Mouse (Mus musculus) forebrain, embryonic 14.5 days (tissue): Measurements from ENCODE around the gene Entpd2. TPM values are rescaled to one million over a fixed set of nuclear protein-coding genes. Genes with fewer than 3 reads are reported as not detected.

Experiments
- ATAC-seq: fragments of 200-750 bp; cut with Nextera tagmentation; 2 replicates; pipeline ENCODE4 v1.8.0; 2017; ENCODE audit warnings: mild to moderate bottlenecking, moderate library complexity
- DNase-seq: peaks from one replicate; pipeline ENCODE4 v3.0.0-alpha.2; 2015; ENCODE audit warnings: low spot score
- H3K27ac ChIP-seq: fragments of 300-500 bp; sonication (generic); 2 replicates; pipeline ENCODE4 v1.5.1; 2014; ENCODE audit warnings: low read depth, mild to moderate bottlenecking, control low read depth, low read length, moderate library complexity
- H3K27me3 ChIP-seq: fragments of 300-500 bp; sonication (generic); replicated peaks from 2 replicates; pipeline ENCODE4 v1.6.1; 2014; ENCODE audit warnings: low read length, control low read depth, mixed read lengths; ENCODE audit not compliant: control insufficient read depth, insufficient read depth
- H3K36me3 ChIP-seq: fragments of 300-500 bp; sonication (generic); 2 replicates; pipeline ENCODE4 v1.6.1; 2014; ENCODE audit warnings: low read length, control low read depth; ENCODE audit not compliant: control insufficient read depth, insufficient read depth
- H3K4me1 ChIP-seq: fragments of 300-500 bp; sonication (generic); 2 replicates; pipeline ENCODE4 v1.6.1; 2014; ENCODE audit warnings: antibody characterized with exemption, low read length, control low read depth; ENCODE audit not compliant: control insufficient read depth, insufficient read depth
- H3K4me2 ChIP-seq: fragments of 300-500 bp; sonication (generic); 2 replicates; pipeline ENCODE4 v1.6.1; 2014; ENCODE audit warnings: mild to moderate bottlenecking, control low read depth, low read length
- H3K4me3 ChIP-seq: fragments of 300-500 bp; sonication (generic); 2 replicates; pipeline ENCODE4 v1.5.1; 2014; ENCODE audit warnings: low read depth, low read length, control low read depth
- H3K9ac ChIP-seq: fragments of 300-500 bp; sonication (generic); 2 replicates; pipeline ENCODE4 v1.6.1; 2014; ENCODE audit warnings: mild to moderate bottlenecking, low read length, control low read depth, moderate library complexity
- H3K9me3 ChIP-seq: fragments of 300-500 bp; sonication (generic); replicated peaks from 2 replicates; pipeline ENCODE4 v1.6.1; 2016; ENCODE audit warnings: low read length, control low read depth, mixed read lengths; ENCODE audit not compliant: control insufficient read depth
- WGBS: fragments of 180-500 bp; shearing (Covaris S2); extraction: QIAGEN DNeasy Blood & Tissue Kit; methylation state at CpG from one replicate; pipeline ENCODE4 v1.1.7; 2014; 5-methylcytosine and 5-hydroxymethylcytosine counted together
- polyA plus RNA-seq: library from polyadenylated mRNA; unstranded; fragments of >200 nt; fragmentation: Nextera tagmentation; extraction: Ambion mirVana; gene quantifications from 2 replicates; pipeline ENCODE4 v1.2.1, GENCODE M21; 2014

The Entpd2 gene
- polyA plus RNA-seq, 1 experiment from 2014 or later: 1.9 TPM

DNA sequence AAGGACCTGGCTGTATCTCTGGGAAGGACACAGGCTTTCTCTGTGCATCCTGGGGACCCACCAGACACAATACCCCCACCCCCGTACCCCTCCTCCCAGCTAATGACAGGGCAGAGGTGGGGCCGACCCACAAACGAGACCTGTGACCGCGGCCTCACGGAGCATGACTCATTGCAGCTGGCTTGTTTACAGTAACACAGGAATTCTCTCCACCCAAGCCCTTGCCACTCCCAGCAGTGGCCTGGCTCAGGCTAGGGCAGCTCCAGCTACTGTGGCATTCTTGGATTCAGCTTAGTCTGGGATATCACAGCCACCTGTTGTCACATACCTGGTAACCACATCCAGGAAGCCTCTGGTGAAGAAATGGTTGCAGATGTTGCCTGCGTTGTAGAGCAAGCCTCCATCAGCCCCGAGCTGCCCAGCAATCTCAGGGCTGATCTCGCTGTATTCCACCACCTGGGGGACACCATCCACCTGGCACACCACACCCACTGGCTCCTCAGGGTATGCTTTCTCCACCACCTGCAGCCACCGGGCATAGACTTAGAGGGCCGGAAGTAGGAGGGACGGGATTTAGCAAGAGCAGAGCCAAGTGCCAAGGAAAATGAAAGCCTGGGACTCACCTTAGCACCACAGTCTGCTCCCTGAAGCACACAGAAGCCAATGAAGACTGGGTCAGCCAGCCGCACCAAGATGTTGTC, 32.0 kb upstream of the Entpd2 start:
- no peak overlapping the region for H3K4me2 ChIP-seq
- no peaks in the 10 kb centered on the region for H3K4me1 ChIP-seq
- no peak overlapping the region for H3K9ac ChIP-seq
- H3K27me3 ChIP-seq: peaks cover 22% of the 10 kb centered on the region
- no peak for DNase-seq
- H3K4me3 ChIP-seq: no peak overlapping the region
- H3K36me3 ChIP-seq: no peaks in the 10 kb centered on the region
- 63% methylated on average over 13 of the region's 13 CpGs for WGBS
- no peak for ATAC-seq
- no peaks in the 10 kb centered on the region for H3K9me3 ChIP-seq
- H3K27ac ChIP-seq: no peak overlapping the region

DNA sequence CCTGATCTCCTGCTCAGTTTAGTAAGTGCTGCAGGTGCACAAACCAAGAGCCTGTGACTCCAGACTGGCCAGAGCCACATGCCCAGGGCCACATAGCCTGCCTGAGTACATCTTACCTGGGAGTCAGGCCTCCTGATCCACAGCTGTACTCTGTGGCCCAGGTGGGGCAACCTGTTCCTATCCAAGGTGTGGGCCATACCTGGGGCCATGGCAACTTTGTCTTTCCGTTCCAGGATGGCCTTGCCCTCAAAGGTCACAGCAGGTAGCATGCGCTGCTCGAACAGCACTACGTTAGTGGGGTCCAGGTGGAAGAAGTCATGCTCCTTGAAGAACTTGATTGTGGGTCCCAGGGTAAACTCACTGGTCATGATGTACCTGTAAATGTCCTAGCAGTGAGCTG, 31.4 kb upstream of the Entpd2 start:
- DNase-seq (no peak), ATAC-seq (no peak)
- Histone ChIP-seq H3K9me3 (no peaks in the 10 kb centered on the region), H3K4me3 (no peak overlapping the region), H3K4me2 (peak overlapping the region; percentile 98; the same call in 1 of the 2 replicates), H3K9ac (no peak overlapping the region), H3K27ac (no peak overlapping the region), H3K27me3 (peaks cover 22% of the 10 kb centered on the region), H3K4me1 (no peaks in the 10 kb centered on the region), H3K36me3 (no peaks in the 10 kb centered on the region)
- 88% methylated on average over 4 of the region's 4 CpGs for WGBS

DNA sequence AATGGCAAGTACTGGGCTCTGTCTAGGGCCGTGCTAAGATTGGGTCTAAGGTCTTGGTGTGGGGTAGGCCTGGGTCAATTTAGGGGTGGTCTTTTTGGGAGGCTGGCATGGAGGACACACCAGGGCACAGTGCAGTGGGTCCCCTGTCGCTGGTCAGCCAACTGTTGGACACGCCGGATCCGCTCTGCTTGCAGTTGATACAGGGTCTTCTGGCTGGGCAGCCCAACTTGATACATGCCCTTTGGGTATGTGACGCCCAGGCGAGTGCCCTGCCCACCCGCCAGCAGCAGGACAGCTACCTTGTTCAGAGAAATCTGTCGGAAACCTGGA, 30.9 kb upstream of the Entpd2 start:
- DNase-seq (no peak), ATAC-seq (no peak)
- Histone ChIP-seq H3K4me3 (peak overlapping the region; percentile 46), H3K4me2 (peak overlapping the region; percentile 98), H3K27ac (no peak overlapping the region), H3K27me3 (peaks cover 22% of the 10 kb centered on the region), H3K36me3 (no peaks in the 10 kb centered on the region), H3K4me1 (no peaks in the 10 kb centered on the region), H3K9ac (peak overlapping the region; percentile 68; the same call in 1 of the 2 replicates), H3K9me3 (no peaks in the 10 kb centered on the region)
- 28% methylated on average over 9 of the region's 9 CpGs for WGBS

DNA sequence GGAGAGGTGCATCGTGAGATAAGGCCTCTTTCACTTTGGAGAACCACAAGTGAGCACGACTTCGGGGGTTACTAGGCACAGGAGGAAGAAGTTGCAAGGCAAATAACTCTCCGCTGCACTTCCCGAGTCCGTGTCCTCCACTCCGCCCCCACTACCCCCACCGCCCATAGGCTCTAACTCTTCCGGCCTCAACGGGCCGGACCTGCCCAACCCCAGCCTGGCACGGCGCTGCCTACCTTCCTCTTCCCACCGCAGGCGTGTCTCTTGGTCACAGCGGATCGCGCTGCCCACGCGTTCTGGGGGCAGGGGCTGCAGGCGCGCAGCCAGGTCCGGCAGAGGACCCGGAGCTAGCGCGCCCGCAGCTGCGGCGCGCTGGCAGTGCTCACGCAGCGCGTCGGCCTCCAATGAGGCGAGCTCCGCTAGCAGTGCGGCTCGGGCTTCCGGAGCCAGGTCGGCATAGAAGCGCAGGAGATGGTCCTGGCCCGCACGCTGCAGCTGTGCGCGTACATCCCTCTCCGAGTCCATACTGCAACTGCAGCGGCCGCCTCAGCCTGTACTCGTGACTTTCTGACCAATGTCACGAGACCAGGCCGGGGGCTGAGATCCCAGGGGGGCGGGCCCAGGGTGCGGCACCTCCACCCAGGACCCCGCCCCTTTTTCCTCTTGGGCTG, 30.4 kb upstream of the Entpd2 start, which contains the start of gene Uap1l1:
TSS of gene Uap1l1 (minus strand) at position 592 of the 671 bp plus-strand sequence.
- H3K4me1 ChIP-seq: no peaks in the 10 kb centered on the region
- 1% methylated on average over 51 of the region's 54 CpGs for WGBS
- peak within 1 kb of the TSS; percentile 46 for H3K4me3 ChIP-seq
- H3K36me3 ChIP-seq: no peaks in the 10 kb centered on the region
- H3K27ac ChIP-seq: no peak within 1 kb of the TSS
- H3K9ac ChIP-seq: peak within 1 kb of the TSS; percentile 68
- peaks cover 22% of the 10 kb centered on the region for H3K27me3 ChIP-seq
- peak within 1 kb of the TSS; percentile 98 for H3K4me2 ChIP-seq
- DNase-seq (peak; percentile 63), ATAC-seq (peak; percentile 85)
- H3K9me3 ChIP-seq: no peaks in the 10 kb centered on the region

DNA sequence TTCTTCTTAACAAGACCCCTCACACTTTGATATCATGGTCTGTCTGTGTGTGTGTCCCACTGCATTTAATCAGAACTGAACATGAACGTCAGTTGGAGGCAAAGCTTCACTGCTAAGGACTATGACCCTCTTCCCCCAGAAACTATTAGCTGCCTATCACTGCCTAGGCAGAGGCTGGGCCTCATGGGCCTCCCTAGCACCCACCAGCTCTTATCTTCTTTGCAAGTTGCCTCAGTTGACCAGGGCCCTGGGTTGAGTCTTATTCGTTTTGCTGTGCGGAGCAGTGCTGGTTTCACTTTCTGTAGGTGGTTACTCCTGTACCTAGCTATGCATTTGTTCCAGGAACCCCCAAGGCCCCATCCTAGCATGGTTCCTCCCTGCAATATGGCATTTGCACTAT, 25.7 kb upstream of the Entpd2 start:
- no peak overlapping the region for H3K9ac ChIP-seq
- 91% methylated on average over 3 of the region's 3 CpGs for WGBS
- peaks cover 10% of the 10 kb centered on the region for H3K4me1 ChIP-seq
- H3K9me3 ChIP-seq: no peaks in the 10 kb centered on the region
- H3K36me3 ChIP-seq: no peaks in the 10 kb centered on the region
- DNase-seq (no peak), ATAC-seq (no peak)
- no peak overlapping the region for H3K4me3 ChIP-seq
- H3K4me2 ChIP-seq: no peak overlapping the region
- H3K27ac ChIP-seq: no peak overlapping the region
- H3K27me3 ChIP-seq: peaks cover 13% of the 10 kb centered on the region; the same call in 1 of the 2 replicates

DNA sequence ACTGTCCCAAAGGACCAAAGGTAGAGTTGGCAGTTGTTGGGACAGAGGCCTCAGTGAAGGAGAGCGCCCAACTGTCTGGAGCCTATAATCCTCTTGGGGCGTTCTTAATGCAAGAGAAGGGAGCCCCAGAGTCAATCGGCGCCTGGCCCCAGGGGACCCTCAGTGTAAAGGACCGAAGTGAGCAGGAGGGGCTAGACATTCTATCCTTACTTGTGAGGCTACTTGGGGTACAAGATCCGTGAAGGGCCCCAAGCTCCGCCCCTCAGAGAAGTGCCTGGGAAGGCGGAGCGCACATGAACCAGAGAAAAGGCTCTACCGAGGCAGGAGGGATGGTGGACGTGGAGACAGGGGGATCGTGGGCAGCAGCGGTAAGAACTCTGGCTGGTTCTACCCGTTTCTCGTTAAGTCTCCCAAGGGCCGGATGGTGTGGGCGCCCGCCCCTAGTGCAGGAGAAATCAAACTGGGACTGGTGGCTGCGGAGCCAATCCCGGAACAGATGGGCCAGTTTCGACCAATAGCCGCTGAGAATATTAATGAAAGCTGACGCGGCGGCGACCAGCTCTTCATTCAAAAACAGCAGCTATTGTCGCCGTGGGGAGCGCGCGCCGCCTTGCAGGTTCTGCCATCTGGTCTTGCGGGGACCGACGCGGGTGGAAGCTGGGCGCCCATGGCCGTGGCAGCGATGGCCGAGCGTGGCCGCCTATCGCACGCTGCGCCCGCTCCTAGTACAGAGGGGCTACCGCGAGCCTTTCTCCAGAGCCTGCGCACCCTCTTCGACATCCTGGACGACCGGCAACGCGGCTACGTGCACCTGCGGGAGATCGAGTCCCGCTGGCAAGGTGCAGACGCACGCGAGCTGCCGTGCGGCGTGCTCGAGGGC, 23.7 kb upstream of the Entpd2 start, which contains the start of gene Sapcd2:
TSS of gene Sapcd2 (plus strand) at position 558 of the 880 bp plus-strand sequence.
- DNase-seq (peak; percentile 96), ATAC-seq (peak; percentile 96)
- WGBS: 1% methylated on average over 65 of the region's 65 CpGs
- H3K4me2 ChIP-seq: peak within 1 kb of the TSS; percentile 92
- H3K4me3 ChIP-seq: peak within 1 kb of the TSS; percentile 71
- H3K9me3 ChIP-seq: no peaks in the 10 kb centered on the region
- H3K4me1 ChIP-seq: peaks cover 10% of the 10 kb centered on the region
- no peaks in the 10 kb centered on the region for H3K27me3 ChIP-seq
- H3K36me3 ChIP-seq: peaks cover 14% of the 10 kb centered on the region
- H3K9ac ChIP-seq: peak within 1 kb of the TSS; percentile 79
- peak within 1 kb of the TSS; percentile 61; the same call in 1 of the 2 replicates for H3K27ac ChIP-seq

DNA sequence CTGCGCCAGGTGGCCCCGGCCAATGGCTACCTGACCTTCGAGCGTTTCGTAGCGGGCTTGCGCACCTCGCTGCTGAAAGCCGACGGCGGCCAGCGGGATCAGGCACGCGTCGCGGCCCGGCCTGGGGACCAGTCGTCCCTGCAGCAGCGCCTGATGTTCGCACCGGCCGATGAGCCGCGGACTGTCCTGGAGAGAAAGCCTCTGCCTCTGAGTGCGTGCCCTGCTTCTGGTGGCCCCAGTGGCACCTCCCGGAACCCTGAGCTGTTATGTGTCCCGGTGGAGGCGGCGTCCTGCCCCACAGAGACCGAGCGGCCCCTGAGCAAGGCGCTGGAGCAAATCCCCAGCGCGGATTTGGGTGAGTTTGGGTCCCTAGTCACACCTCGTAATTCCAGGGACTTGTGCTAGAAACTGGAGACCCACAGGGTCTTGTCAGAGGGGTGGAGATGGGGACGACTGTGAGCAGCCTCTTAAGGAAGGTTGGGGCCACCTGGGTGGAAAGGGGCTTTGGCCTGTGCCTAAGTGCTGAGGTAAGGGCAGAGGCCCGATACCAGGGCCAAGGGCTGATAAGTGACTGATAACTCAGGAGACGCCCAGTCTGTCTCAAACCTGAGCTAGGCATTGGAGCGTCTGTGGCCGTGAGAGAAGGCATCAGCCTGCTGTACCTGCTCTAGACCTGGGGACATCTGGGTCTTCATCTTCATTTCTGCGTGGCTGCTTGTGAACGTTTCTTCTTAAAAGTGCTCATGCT, 22.9 kb upstream of the Entpd2 start:
- Histone ChIP-seq H3K27ac (0 out of 2 replicates have a peak overlapping the region, but pooled peaks have one; percentile 44), H3K4me3 (peak overlapping the region; percentile 71), H3K27me3 (no peaks in the 10 kb centered on the region), H3K9me3 (no peaks in the 10 kb centered on the region), H3K4me1 (peaks cover 10% of the 10 kb centered on the region), H3K4me2 (peak overlapping the region; percentile 92), H3K9ac (peak overlapping the region; percentile 79), H3K36me3 (peaks cover 21% of the 10 kb centered on the region)
- ATAC-seq (peak; percentile 18), DNase-seq (no peak)
- 1% methylated on average over 42 of the region's 42 CpGs for WGBS

DNA sequence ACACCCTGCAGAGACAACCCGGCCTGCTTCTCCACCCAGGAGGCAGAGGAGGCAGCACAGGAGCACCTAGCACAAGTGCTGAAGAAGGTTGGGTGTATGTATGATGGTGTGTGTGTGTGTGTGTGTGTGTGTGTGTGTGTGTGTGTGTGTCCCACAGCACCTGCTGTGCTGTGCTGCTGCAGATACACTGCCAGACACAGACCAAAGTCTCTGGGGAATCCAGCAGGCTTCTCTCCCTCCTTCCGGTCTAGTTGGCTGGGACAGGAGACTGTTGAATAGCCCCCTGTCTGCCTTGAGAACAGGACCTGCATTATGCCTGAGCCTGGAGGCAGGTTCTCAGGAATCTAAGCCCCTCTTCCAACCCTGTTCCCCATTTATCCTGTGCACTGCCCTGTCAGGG, 22.2 kb upstream of the Entpd2 start:
- DNase-seq: no peak
- 9% methylated on average over 2 of the region's 2 CpGs for WGBS

More for the DNA sequence above, 22.2 kb upstream of the Entpd2 start:
- Histone ChIP-seq H3K9ac (peak overlapping the region; percentile 79), H3K4me1 (peaks cover 10% of the 10 kb centered on the region), H3K27ac (no peak overlapping the region), H3K27me3 (no peaks in the 10 kb centered on the region), H3K4me3 (peak overlapping the region; percentile 71), H3K36me3 (peaks cover 27% of the 10 kb centered on the region), H3K4me2 (peak overlapping the region; percentile 92), H3K9me3 (no peaks in the 10 kb centered on the region)
- ATAC-seq: no peak
